Mouse (Mus musculus) olfactory bulb, adult 2 months (tissue): ENCODE measurements around the gene Muc3.
A peak's percentile ranks its signal among the peaks of the same experiment; 100 is the strongest.

Source experiments
- CTCF ChIP-seq: fragments of 200-500 bp; IDR thresholded peaks from 2 replicates; pipeline ENCODE4 v1.5.1; 2012; ENCODE audit warnings: low read depth, mild to moderate bottlenecking, low read length, moderate library complexity; ENCODE audit not compliant: insufficient read depth
- POLR2A ChIP-seq: fragments of 200-500 bp; IDR thresholded peaks from 2 replicates; pipeline ENCODE4 v1.6.1; 2012; ENCODE audit warnings: mild to moderate bottlenecking, low read depth, low read length, moderate library complexity; ENCODE audit not compliant: insufficient read depth

GRCm38 (mm10) chr5:137189326-137189725 is 40.2 kb upstream of the Muc3 start:
- no peak for TF ChIP-seq CTCF
- TF ChIP-seq POLR2A: peak; percentile 25; the same call in 1 of the 2 replicates
